Mouse (Mus musculus) embryonic fibroblast, embryonic 13.5 days (primary cell): ENCODE measurements around the gene Myo9a. TPM values are rescaled to one million over a fixed set of nuclear protein-coding genes. Genes with fewer than 3 reads are reported as not detected.
"Not testable (repeated sequence)": the region's sequence is repeated elsewhere in the genome, so short reads cannot be mapped to it uniquely, and the experiment has no call there.

Source experiments
- H3K27ac ChIP-seq: 2 replicates; pipeline ENCODE4 v1.5.1; 2012; ENCODE audit warnings: low read length, control low read depth, inconsistent platforms; ENCODE audit not compliant: insufficient read depth
- H3K4me1 ChIP-seq: 2 replicates; pipeline ENCODE4 v1.6.1; 2011; ENCODE audit warnings: low read length; ENCODE audit not compliant: control insufficient read depth, insufficient read depth
- H3K4me3 ChIP-seq: 2 replicates; pipeline ENCODE4 v1.5.1; 2011; ENCODE audit warnings: mild to moderate bottlenecking, control low read depth, low read length; ENCODE audit not compliant: insufficient read depth
- CTCF ChIP-seq: IDR thresholded peaks from 2 replicates; pipeline ENCODE4 v1.5.1; 2011; ENCODE audit warnings: mild to moderate bottlenecking, control low read depth, low read length, moderate library complexity, borderline replicate concordance; ENCODE audit not compliant: insufficient read depth
- POLR2A ChIP-seq: IDR thresholded peaks from 2 replicates; pipeline ENCODE4 v1.6.1; 2011; ENCODE audit warnings: low read depth, mild to moderate bottlenecking, control low read depth, low read length, moderate library complexity
- polyA plus RNA-seq: library from polyadenylated mRNA; stranded (reverse); fragments of >200 nt; gene quantifications from 2 replicates; pipeline ENCODE4 v1.2.4, GENCODE M21; 2011; ENCODE audit warnings: low read depth; ENCODE audit not compliant: missing spikeins, insufficient read length

Myo9a gene
- polyA plus RNA-seq, 1 experiment: 38.4 TPM

- TF ChIP-seq POLR2A (peak; percentile 66), CTCF (no peak)
- no peaks in the 10 kb centered on the region for H3K4me1 ChIP-seq
- H3K27ac ChIP-seq: peak overlapping the region; percentile 87
- H3K4me3 ChIP-seq: peak overlapping the region; percentile 91
Observed at GRCm38 (mm10) chr9:59751066-59751581, 428 bp downstream of the Myo9a start.

- H3K27ac ChIP-seq: no peak overlapping the region
- peak overlapping the region; percentile 91 for H3K4me3 ChIP-seq
- H3K4me1 ChIP-seq: no peaks in the 10 kb centered on the region
- TF ChIP-seq CTCF: no peak
- no peak for TF ChIP-seq POLR2A
Observed at GRCm38 (mm10) chr9:59751966-59752365, 1.3 kb downstream of the Myo9a start.

GRCm38 (mm10) chr9:59755199-59755598 is 4.5 kb downstream of the Myo9a start:
- no peak overlapping the region for H3K27ac ChIP-seq
- TF ChIP-seq CTCF: no peak
- no peak for TF ChIP-seq POLR2A
- H3K4me1 ChIP-seq: no peaks in the 10 kb centered on the region
- H3K4me3 ChIP-seq: no peak overlapping the region

- H3K4me1 ChIP-seq, H3K4me3 ChIP-seq, H3K27ac ChIP-seq: not testable (repeated sequence)
Observed at GRCm38 (mm10) chr9:59757016-59757415, 6.3 kb downstream of the Myo9a start.

DNA sequence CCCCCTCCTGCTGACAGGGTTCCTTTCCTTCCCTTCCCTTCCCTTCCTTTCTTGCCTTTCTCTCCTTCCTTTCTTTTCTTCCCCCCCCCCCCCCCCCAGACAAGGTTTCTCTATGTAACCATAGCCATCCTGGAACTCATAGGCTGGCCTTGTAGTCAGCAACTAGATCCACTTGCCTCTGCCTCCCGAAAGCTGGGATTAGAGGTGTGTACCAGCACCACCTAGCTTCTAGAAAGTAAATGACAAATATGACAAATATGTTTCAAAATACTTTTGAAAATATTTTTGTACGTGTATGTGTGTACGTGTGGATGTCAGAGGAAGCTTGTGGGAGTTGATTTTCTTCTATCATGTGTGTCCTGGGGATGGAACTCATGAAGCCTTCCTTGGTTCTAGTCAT is 9.8 kb downstream of the Myo9a start:
- Histone ChIP-seq H3K4me1 (no peaks in the 10 kb centered on the region), H3K27ac (no peak overlapping the region), H3K4me3 (no peak overlapping the region)
- peak; percentile 14; the same call in 1 of the 2 replicates for TF ChIP-seq CTCF
- no peak for TF ChIP-seq POLR2A

GRCm38 (mm10) chr9:59766966-59767461 is 16.3 kb downstream of the Myo9a start:
- not testable (repeated sequence) for H3K4me1 ChIP-seq, H3K27ac ChIP-seq, H3K4me3 ChIP-seq

DNA sequence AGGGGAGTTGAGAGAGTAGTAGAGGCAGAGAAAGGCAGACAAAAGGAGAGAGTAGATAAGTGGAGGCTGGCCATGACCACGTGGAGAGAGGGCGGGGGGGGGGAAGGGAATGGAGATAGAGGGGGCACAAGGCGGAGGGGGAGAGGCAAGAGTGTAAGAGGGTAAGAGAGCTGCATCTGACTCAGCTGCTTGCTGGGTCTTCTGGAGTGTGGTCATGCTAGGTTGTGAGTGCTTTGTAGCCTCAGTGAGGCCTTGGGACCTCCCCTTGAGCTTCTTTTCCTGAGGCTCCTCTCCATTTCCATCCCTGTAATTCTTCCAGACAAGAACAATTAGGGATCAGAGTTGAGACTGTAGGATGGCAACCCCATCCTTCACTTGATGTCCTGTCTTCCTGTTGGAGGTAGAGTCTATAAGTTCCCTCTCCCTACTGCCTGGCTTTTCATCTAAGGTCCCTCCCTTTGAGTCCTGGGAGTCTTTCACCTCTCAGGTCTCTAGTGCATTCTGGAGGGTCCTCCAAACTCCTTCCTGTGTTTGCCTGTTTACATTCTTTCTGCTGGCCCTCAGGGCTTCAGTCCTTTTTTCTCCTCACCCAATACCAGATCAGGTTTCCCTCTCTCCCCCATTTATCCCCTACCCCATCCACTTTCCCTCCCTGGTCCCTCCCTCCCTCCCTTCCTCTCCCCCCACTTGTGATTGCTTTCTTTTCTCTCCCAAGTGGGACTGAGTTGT is 55.5 kb downstream of the Myo9a start:
- not testable (repeated sequence) for H3K4me1 ChIP-seq, H3K4me3 ChIP-seq, H3K27ac ChIP-seq

DNA sequence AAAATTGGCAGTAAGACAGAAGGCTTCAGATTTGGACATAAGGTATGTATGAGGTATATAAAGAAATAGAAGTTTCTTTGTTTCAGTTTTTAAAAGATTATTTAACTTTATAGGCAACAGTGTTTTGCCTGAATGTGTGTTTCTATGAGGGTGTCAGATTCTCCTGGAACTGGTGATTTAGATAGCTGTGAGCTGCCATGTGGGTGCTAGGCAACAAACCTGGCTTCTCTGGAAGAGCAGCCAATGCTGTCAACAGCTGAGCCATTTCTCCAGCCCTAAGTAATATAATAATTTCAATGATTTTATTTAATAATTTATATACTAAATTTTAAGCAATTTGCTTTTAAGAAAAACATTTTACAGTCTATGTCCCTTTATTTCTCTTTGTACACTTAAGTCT is 133.9 kb downstream of the Myo9a start:
- no peaks in the 10 kb centered on the region for H3K4me1 ChIP-seq
- no peak overlapping the region for H3K4me3 ChIP-seq
- TF ChIP-seq CTCF (no peak), POLR2A (no peak)
- H3K27ac ChIP-seq: no peak overlapping the region

DNA sequence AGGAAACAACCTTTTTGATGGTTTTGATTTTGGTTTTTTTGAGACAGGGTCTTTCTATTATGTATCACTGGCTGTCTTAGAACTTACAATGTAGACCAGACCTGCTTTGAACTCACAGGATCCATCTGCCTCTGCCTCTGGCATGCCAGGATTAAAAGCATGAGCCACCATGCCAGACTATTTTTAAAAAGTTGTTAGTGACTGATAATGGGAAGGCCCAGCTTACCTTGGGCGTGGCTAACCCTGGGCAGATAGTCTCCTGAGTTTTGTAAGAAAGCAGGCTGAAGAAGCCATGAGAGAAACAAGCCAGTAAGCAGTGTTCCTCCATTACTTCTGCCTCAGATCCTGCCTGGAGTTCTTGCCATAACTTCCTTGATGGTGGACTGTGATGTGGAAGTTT is 152.7 kb downstream of the Myo9a start:
- no peak for TF ChIP-seq POLR2A
- TF ChIP-seq CTCF: no peak
- Histone ChIP-seq H3K4me3 (no peak overlapping the region), H3K4me1 (no peaks in the 10 kb centered on the region), H3K27ac (no peak overlapping the region)

DNA sequence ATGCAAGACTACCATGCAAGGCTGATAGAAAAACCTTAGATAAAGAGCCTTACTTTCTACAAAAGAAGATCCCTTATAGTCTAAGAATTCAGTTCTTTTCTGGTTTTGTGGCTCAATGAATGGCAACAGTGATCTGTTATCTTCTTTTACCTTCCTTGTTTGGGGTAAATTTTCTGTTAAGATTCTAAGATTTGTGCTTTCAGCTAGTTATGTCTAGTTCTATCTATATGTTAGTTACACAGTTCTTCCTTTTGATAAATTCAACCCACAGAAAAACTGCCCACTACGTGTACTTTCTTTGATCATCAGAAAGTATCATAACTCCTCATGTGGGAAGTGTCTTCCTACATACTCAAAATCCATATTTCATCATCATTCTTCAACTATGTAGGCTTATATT is 164.1 kb downstream of the Myo9a start:
- TF ChIP-seq CTCF (no peak), POLR2A (no peak)
- Histone ChIP-seq H3K4me1 (no peaks in the 10 kb centered on the region), H3K27ac (no peak overlapping the region), H3K4me3 (no peak overlapping the region)

DNA sequence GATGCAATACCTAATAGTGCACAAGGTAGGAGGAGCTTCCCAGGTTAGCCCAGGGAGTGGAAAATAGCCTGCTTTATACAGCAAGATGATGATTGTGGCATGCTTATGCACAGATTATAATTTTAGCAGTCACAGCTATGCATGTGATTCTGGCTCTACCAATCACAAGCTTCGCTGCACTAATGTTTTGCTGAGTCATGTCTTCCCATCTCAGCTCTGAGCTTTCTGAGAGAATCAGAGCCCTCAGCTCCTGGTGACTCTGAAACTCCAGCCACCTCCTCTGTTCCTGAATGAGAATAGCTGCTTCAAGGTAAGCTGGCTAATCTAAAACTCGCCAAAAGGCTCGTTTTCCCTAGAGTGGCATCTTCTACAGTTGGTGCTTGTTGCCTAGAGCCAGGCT is 179.6 kb downstream of the Myo9a start:
- H3K4me1 ChIP-seq: no peaks in the 10 kb centered on the region
- no peak overlapping the region for H3K27ac ChIP-seq
- H3K4me3 ChIP-seq: no peak overlapping the region
- TF ChIP-seq POLR2A (no peak), CTCF (no peak)

DNA sequence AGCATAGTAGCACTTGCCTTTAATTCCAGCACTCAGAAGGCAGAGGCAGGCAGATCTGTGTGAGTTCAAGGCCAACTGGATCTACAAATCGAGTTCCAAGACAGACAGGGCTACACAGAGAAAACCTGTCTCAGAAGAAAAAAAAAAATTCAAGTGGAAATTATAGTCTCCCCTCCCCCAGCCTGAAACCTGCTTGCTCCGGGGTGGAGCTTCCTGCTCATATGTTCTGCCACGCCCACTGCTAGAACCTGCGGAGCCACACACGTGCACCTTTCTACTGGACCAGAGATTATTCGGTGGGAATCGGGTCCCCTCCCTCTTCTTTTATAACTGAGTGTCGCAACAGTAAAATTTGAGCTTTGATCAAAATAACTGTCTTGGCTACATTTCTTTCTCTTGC is 185.2 kb downstream of the Myo9a start:
- not testable (repeated sequence) for H3K4me3 ChIP-seq, H3K4me1 ChIP-seq, H3K27ac ChIP-seq
